Mouse (Mus musculus): ENCODE measurements around the gene Zbtb17.

Gene Zbtb17

GRCm38 (mm10) chr4:141460481-141460880, 16.0 kb downstream of the Zbtb17 start:
- DNase-seq = no peak

GRCm38 (mm10) chr4:141461088-141461487, 16.6 kb downstream of the Zbtb17 start:
- DNase-seq = no peak

GRCm38 (mm10) chr4:141461576-141461975, 17.1 kb downstream of the Zbtb17 start:
- DNase-seq = no peak

- DNase-seq = no peak
Measured at GRCm38 (mm10) chr4:141463472-141463871, 19.0 kb downstream of the Zbtb17 start.

GRCm38 (mm10) chr4:141464722-141465121, 20.3 kb downstream of the Zbtb17 start:
- no peak for DNase-seq

GRCm38 (mm10) chr4:141465512-141466288, 21.2 kb downstream of the Zbtb17 start:
- DNase-seq = no peak

GRCm38 (mm10) chr4:141466289-141466795, 21.9 kb downstream of the Zbtb17 start:
- no peak for DNase-seq

GRCm38 (mm10) chr4:141466844-141467580, 22.6 kb downstream of the Zbtb17 start:
- no peak for DNase-seq

GRCm38 (mm10) chr4:141467581-141467927, 23.1 kb downstream of the Zbtb17 start:
- no peak for DNase-seq

- DNase-seq = peak; percentile 73
Measured at GRCm38 (mm10) chr4:141468576-141468975, 24.1 kb downstream of the Zbtb17 start.

GRCm38 (mm10) chr4:141469343-141469742, 24.9 kb downstream of the Zbtb17 start:
- no peak for DNase-seq

- DNase-seq = no peak
Measured at GRCm38 (mm10) chr4:141471491-141471890, 27.0 kb downstream of the Zbtb17 start.

- no peak for DNase-seq
Measured at GRCm38 (mm10) chr4:141472641-141473321, 28.3 kb downstream of the Zbtb17 start.

GRCm38 (mm10) chr4:141474431-141474830, 30.0 kb downstream of the Zbtb17 start:
- DNase-seq = no peak

- peak; percentile 95 for DNase-seq
Measured at GRCm38 (mm10) chr4:141477681-141478102, 33.2 kb downstream of the Zbtb17 start.

- DNase-seq = peak; percentile 76
Measured at GRCm38 (mm10) chr4:141478225-141478624, 33.8 kb downstream of the Zbtb17 start.

GRCm38 (mm10) chr4:141478794-141479193, 34.3 kb downstream of the Zbtb17 start:
- DNase-seq = no peak

GRCm38 (mm10) chr4:141479411-141479810, 35.0 kb downstream of the Zbtb17 start:
- peak; percentile 72 for DNase-seq

- no peak for DNase-seq
Measured at GRCm38 (mm10) chr4:141484071-141484470, 39.6 kb downstream of the Zbtb17 start.

- no peak for DNase-seq
Measured at GRCm38 (mm10) chr4:141487581-141487980, 43.1 kb downstream of the Zbtb17 start.

GRCm38 (mm10) chr4:141488670-141489069, 44.2 kb downstream of the Zbtb17 start:
- no peak for DNase-seq

GRCm38 (mm10) chr4:141500637-141501036, 56.2 kb downstream of the Zbtb17 start:
- DNase-seq = no peak

- no peak for DNase-seq
Measured at GRCm38 (mm10) chr4:141501058-141501457, 56.6 kb downstream of the Zbtb17 start.

Data from cerebellum, adult 9-10 months (tissue).